Comparison of ENCODE assay signal across 35 mouse cellular contexts in genomic region chr11:34155235-34155634, GRCm38 (mm10). TPM values are rescaled to one million over a fixed set of nuclear protein-coding genes. Genes with fewer than 3 reads are reported as not detected.
DNase-seq lines count a peak whose midpoint lies in the region; ATAC-seq lines count a peak whose summit lies in the region.
"Had no signal": no experiment of that assay in that cellular context is flagged by ENCODE, and none has a peak within 500 bp of the region (broad histone marks: within the 10 kb centered on the region; RNA-seq: fewer than 3 reads in every experiment).

No protein-coding gene starts in this region.

- intact Hi-C loops in heart, postnatal 14 days (cut with DNase I), result no loop called here

- 69% methylated on average over 7 of the region's 7 CpGs for WGBS in lung, embryonic 16.5 days
- WGBS in kidney, embryonic 14.5 days, result 45% methylated on average over 7 of the region's 7 CpGs

- no peak overlapping the region for H3K27ac ChIP-seq in lung, embryonic 16.5 days (ENCODE audit: low read length)
- H3K27ac ChIP-seq in kidney, embryonic 14.5 days (ENCODE audit: low read depth, low read length), result no peak overlapping the region
- H3K27ac ChIP-seq: embryonic facial prominence, embryonic 12.5 days; hindbrain, embryonic 13.5 days; layer of hippocampus, adult 2 months; left cerebral cortex, adult 2 months; limb, embryonic 13.5 days; liver, embryonic 12.5 days; macrophage; midbrain, embryonic 13.5 days had no signal

- H3K9me3 ChIP-seq in lung, embryonic 16.5 days (ENCODE audit: control insufficient read depth, low read length), result no peaks in the 10 kb centered on the region
- H3K9me3 ChIP-seq in kidney, embryonic 14.5 days (ENCODE audit: control insufficient read depth, low read length), result no peaks in the 10 kb centered on the region
- H3K9me3 ChIP-seq: embryonic facial prominence, embryonic 12.5 days; hindbrain, embryonic 13.5 days; limb, embryonic 13.5 days; liver, embryonic 12.5 days; midbrain, embryonic 13.5 days had no signal

- no peak overlapping the region for H3K9ac ChIP-seq in lung, embryonic 16.5 days (ENCODE audit: low read length)
- no peak overlapping the region for H3K9ac ChIP-seq in kidney, embryonic 14.5 days (ENCODE audit: low read depth, low read length)
- H3K9ac ChIP-seq: embryonic facial prominence, embryonic 12.5 days; hindbrain, embryonic 13.5 days; limb, embryonic 13.5 days; liver, embryonic 12.5 days; liver, postnatal 0 days; midbrain, embryonic 13.5 days had no signal

- no peak for DNase-seq in lung, postnatal 25 days (ENCODE audit: low spot score)
- peak; percentile 43 for DNase-seq in kidney, postnatal 14 days
- no peak for DNase-seq in heart, postnatal 14 days
- DNase-seq in cerebellum, adult 18-20 months, result no peak
- DNase-seq in embryo, embryonic 11 days, result no peak
- no peak for DNase-seq in adipocyte (ENCODE audit: low spot score)
- DNase-seq: adrenal gland, postnatal 10 days; cerebellum, adult 9-10 months; cerebellum, postnatal 36 days; gastrocnemius, postnatal 25 days; heart, adult 11 months; heart, postnatal 4 days; liver, postnatal 0 days; thymus, adult 2 months; thymus, postnatal 4 days had no signal

- 0 out of 2 replicates have a peak, but pooled peaks have one; percentile 15 for ATAC-seq in lung, embryonic 16.5 days (ENCODE audit: low read depth)
- ATAC-seq in kidney, embryonic 14.5 days (ENCODE audit: low FRiP score, low TSS enrichment), result peak; percentile 48
- ATAC-seq: intestine, embryonic 16.5 days; liver, embryonic 12.5 days; liver, postnatal 0 days; lung, postnatal 0 days; midbrain, embryonic 13.5 days had no signal

- H3K4me3 ChIP-seq in lung, embryonic 16.5 days (ENCODE audit: low read length), result no peak overlapping the region
- no peak overlapping the region for H3K4me3 ChIP-seq in kidney, embryonic 14.5 days (ENCODE audit: low read length)
- H3K4me3 ChIP-seq: embryonic facial prominence, embryonic 12.5 days; hindbrain, embryonic 13.5 days; layer of hippocampus, adult 2 months; left cerebral cortex, adult 2 months; limb, embryonic 13.5 days; liver, embryonic 12.5 days; midbrain, embryonic 13.5 days had no signal

- H3K27me3 ChIP-seq in lung, embryonic 16.5 days (ENCODE audit: control insufficient read depth, insufficient read depth, low read depth, low read length), result no peaks in the 10 kb centered on the region
- no peaks in the 10 kb centered on the region for H3K27me3 ChIP-seq in kidney, embryonic 14.5 days (ENCODE audit: control insufficient read depth, insufficient read depth, low read length)
- H3K27me3 ChIP-seq: embryonic facial prominence, embryonic 12.5 days; hindbrain, embryonic 13.5 days; limb, embryonic 13.5 days; liver, embryonic 12.5 days; midbrain, embryonic 13.5 days had no signal

- H3K36me3 ChIP-seq in lung, embryonic 16.5 days (ENCODE audit: control insufficient read depth, insufficient read depth, low read length), result no peaks in the 10 kb centered on the region
- no peaks in the 10 kb centered on the region for H3K36me3 ChIP-seq in kidney, embryonic 14.5 days (ENCODE audit: control insufficient read depth, insufficient read depth, low read length)
- H3K36me3 ChIP-seq: embryonic facial prominence, embryonic 12.5 days; hindbrain, embryonic 13.5 days; limb, embryonic 13.5 days; liver, embryonic 12.5 days; midbrain, embryonic 13.5 days had no signal

- H3K4me1 ChIP-seq in lung, embryonic 16.5 days (replicated peaks; ENCODE audit: control insufficient read depth, insufficient read depth, low read length), result no peaks in the 10 kb centered on the region
- H3K4me1 ChIP-seq in kidney, embryonic 14.5 days (ENCODE audit: control insufficient read depth, insufficient read depth, low read length), result no peaks in the 10 kb centered on the region
- H3K4me1 ChIP-seq: embryonic facial prominence, embryonic 12.5 days; hindbrain, embryonic 13.5 days; limb, embryonic 13.5 days; liver, embryonic 12.5 days; midbrain, embryonic 13.5 days had no signal

- no peak overlapping the region for H3K4me2 ChIP-seq in lung, embryonic 16.5 days (ENCODE audit: low read depth, low read length)
- no peak overlapping the region for H3K4me2 ChIP-seq in kidney, embryonic 14.5 days (replicated peaks; ENCODE audit: low read depth, low read length)
- H3K4me2 ChIP-seq: embryonic facial prominence, embryonic 12.5 days; heart, embryonic 11.5 days; hindbrain, embryonic 13.5 days; limb, embryonic 13.5 days; liver, embryonic 12.5 days; midbrain, embryonic 13.5 days had no signal

RNA-seq across cellular contexts. Expression of gene Foxi1, which starts 52.7 kb away (rescaled TPM):
- not detected in 2 replicates for polyA plus RNA-seq in lung, embryonic 16.5 days (2015; fragmentation: Nextera tagmentation; extraction: Ambion mirVana)
- 5.1 and 9.3 TPM in 2 replicates for polyA plus RNA-seq in kidney, embryonic 14.5 days (2014; fragmentation: Nextera tagmentation; extraction: Ambion mirVana)
- total RNA-seq in heart, postnatal 14 days (2021), result not detected
- total RNA-seq: adrenal gland, postnatal 10 days; gastrocnemius, postnatal 25 days; heart, postnatal 4 days; layer of hippocampus, adult 2 months; layer of hippocampus, postnatal 14 days; left cerebral cortex, postnatal 25 days; megakaryocyte-erythroid progenitor cell, adult 5-6 weeks; MEL; monocyte, adult 5-6 weeks had no signal
- polyA plus RNA-seq: heart, embryonic 11.5 days; hindbrain, embryonic 13.5 days; intestine, embryonic 16.5 days; limb, embryonic 13.5 days; liver, embryonic 12.5 days; liver, postnatal 0 days; lung, postnatal 0 days; macrophage; midbrain, embryonic 13.5 days; neural tube, embryonic 14.5 days had no signal

RNA-seq across cellular contexts. Expression of gene 4930469K13Rik, which starts 56.9 kb away (rescaled TPM):
- polyA plus RNA-seq in lung, embryonic 16.5 days (2015; fragmentation: Nextera tagmentation; extraction: Ambion mirVana), result not detected in 2 replicates
- not detected in 2 replicates for polyA plus RNA-seq in kidney, embryonic 14.5 days (2014; fragmentation: Nextera tagmentation; extraction: Ambion mirVana)
- total RNA-seq in heart, postnatal 14 days (2021), result not detected
- total RNA-seq: adrenal gland, postnatal 10 days; gastrocnemius, postnatal 25 days; heart, postnatal 4 days; layer of hippocampus, adult 2 months; layer of hippocampus, postnatal 14 days; left cerebral cortex, adult 2 months; left cerebral cortex, postnatal 25 days; megakaryocyte-erythroid progenitor cell, adult 5-6 weeks; monocyte, adult 5-6 weeks had no signal
- polyA plus RNA-seq: embryonic facial prominence, embryonic 12.5 days; heart, embryonic 11.5 days; heart, embryonic 16.5 days; liver, embryonic 12.5 days; liver, postnatal 0 days; lung, postnatal 0 days; macrophage; midbrain, embryonic 13.5 days had no signal
